In the genomic region with DNA sequence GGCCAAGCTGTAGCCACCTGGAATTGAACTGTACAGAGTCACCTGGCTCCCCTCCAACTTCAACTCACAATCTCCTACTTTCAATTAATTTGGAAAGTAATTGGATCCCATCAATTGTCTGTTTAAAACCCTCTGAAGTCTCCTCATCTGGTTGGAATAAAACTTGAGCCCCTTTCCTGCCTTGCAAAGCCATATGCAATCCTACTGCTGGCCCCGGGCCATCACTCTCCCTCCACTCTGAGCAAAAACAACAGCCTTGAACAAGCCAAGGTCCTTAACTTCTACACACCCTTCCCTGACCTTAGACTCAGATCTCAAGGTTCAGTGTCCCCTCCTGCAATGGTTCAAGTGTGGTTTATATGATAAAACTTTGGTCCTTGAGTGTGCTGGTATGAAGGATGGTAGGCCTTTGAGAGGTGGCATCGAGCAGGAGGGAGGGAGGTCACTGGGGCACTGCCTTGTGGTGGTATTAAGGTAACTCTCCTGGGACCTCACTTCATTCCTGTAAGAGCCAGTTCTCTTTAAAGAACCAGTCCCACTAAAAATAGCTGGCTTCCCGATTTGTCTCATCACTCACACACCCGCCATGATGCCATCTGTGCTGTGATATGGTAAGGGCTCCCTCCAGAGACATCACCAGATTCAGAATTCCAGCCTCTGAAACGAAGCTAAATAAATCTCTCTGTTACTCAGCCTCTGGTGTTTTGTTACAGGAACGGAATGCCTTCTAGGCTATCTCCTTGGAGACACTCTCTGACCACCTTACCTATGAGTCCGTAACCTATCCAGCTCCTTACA, we compare ENCODE assay signal across 8 mouse cellular contexts.
DNase-seq lines count a peak whose midpoint lies in the region; ATAC-seq and TF ChIP-seq lines count a peak whose summit lies in the region.

No protein-coding gene starts in this region.

- H3K4me3 ChIP-seq in gastrocnemius, adult 2 months = no peak overlapping the region
- no peak overlapping the region for H3K4me3 ChIP-seq in midbrain, embryonic 11.5 days (ENCODE audit: low read depth, low read length)
- H3K4me3 ChIP-seq in midbrain, postnatal 0 days (ENCODE audit: low read depth, low read length) = no peak overlapping the region
- no peak overlapping the region for H3K4me3 ChIP-seq in hindbrain, embryonic 12.5 days

- H3K4me2 ChIP-seq in midbrain, embryonic 11.5 days = no peak overlapping the region
- no peak overlapping the region for H3K4me2 ChIP-seq in midbrain, postnatal 0 days (ENCODE audit: low read depth, low read length, poor library complexity, severe bottlenecking)
- H3K4me2 ChIP-seq in hindbrain, embryonic 12.5 days (replicated peaks) = no peak overlapping the region

- H3K36me3 ChIP-seq in midbrain, embryonic 11.5 days (ENCODE audit: control insufficient read depth, insufficient read depth, low read length) = no peaks in the 10 kb centered on the region
- no peaks in the 10 kb centered on the region for H3K36me3 ChIP-seq in midbrain, postnatal 0 days (ENCODE audit: insufficient read depth, low read length)
- no peaks in the 10 kb centered on the region for H3K36me3 ChIP-seq in hindbrain, embryonic 12.5 days

- no peaks in the 10 kb centered on the region for H3K9me3 ChIP-seq in midbrain, embryonic 11.5 days (ENCODE audit: control insufficient read depth, low read length)
- H3K9me3 ChIP-seq in midbrain, postnatal 0 days (ENCODE audit: low read length) = no peaks in the 10 kb centered on the region
- no peaks in the 10 kb centered on the region for H3K9me3 ChIP-seq in hindbrain, embryonic 12.5 days (replicated peaks)

- WGBS in midbrain, embryonic 11.5 days = 86% methylated on average over 7 of the region's 7 CpGs
- 82% methylated on average over 7 of the region's 7 CpGs for WGBS in midbrain, postnatal 0 days
- 73% methylated on average over 7 of the region's 7 CpGs for WGBS in hindbrain, embryonic 12.5 days

- H3K4me1 ChIP-seq in midbrain, embryonic 11.5 days (ENCODE audit: control insufficient read depth, insufficient read depth, low read length) = no peaks in the 10 kb centered on the region; the same call in 1 of the 2 replicates
- no peaks in the 10 kb centered on the region for H3K4me1 ChIP-seq in midbrain, postnatal 0 days (ENCODE audit: insufficient read depth, low read length)
- H3K4me1 ChIP-seq in hindbrain, embryonic 12.5 days = peaks cover 22% of the 10 kb centered on the region

- intact Hi-C loops in gastrocnemius, adult 2 months (cut with DNase I) = no loop called here

- peak overlapping the region; percentile 43; the same call in 1 of the 2 replicates for H3K27ac ChIP-seq in gastrocnemius, adult 2 months
- H3K27ac ChIP-seq in midbrain, embryonic 11.5 days (ENCODE audit: low read depth, low read length) = no peak overlapping the region
- no peak overlapping the region for H3K27ac ChIP-seq in midbrain, postnatal 0 days (ENCODE audit: low read depth, low read length)
- no peak overlapping the region for H3K27ac ChIP-seq in hindbrain, embryonic 12.5 days

- H3K27me3 ChIP-seq in midbrain, embryonic 11.5 days (ENCODE audit: control insufficient read depth, insufficient read depth, low read length) = no peaks in the 10 kb centered on the region
- no peaks in the 10 kb centered on the region for H3K27me3 ChIP-seq in midbrain, postnatal 0 days (ENCODE audit: insufficient read depth, low read length)
- no peaks in the 10 kb centered on the region for H3K27me3 ChIP-seq in hindbrain, embryonic 12.5 days

- TF ChIP-seq CTCF in gastrocnemius, adult 2 months (IDR thresholded peaks at IDR 0.05) = no peak
- no peak for TF ChIP-seq CTCF in midbrain, postnatal 0 days (IDR thresholded peaks at IDR 0.05)

- H3K9ac ChIP-seq in midbrain, embryonic 11.5 days (ENCODE audit: low read length) = no peak overlapping the region
- H3K9ac ChIP-seq in midbrain, postnatal 0 days (replicated peaks; ENCODE audit: low read length, poor library complexity, severe bottlenecking) = no peak overlapping the region
- H3K9ac ChIP-seq in hindbrain, embryonic 12.5 days = no peak overlapping the region

- DNase-seq in gastrocnemius, adult 2 months = no peak
- no peak for DNase-seq in gastrocnemius, postnatal 10 days
- DNase-seq in midbrain, embryonic 11.5 days (ENCODE audit: low spot score, missing footprints) = peak; percentile 49
- no peak for DNase-seq in midbrain, postnatal 0 days (ENCODE audit: low spot score)
- peak; percentile 70 to 79 for DNase-seq in cerebellum, postnatal 25 days
- DNase-seq in right cerebral cortex, postnatal 25 days = peak; percentile 60

- ATAC-seq in midbrain, embryonic 11.5 days (ENCODE audit: low FRiP score) = no peak
- ATAC-seq in midbrain, postnatal 0 days (ENCODE audit: low FRiP score) = no peak
- no peak for ATAC-seq in hindbrain, embryonic 12.5 days (ENCODE audit: low FRiP score)
- ATAC-seq in granulocyte monocyte progenitor cell, adult 5-6 weeks (replicated peaks; ENCODE audit: poor library complexity, severe bottlenecking) = no peak

Comparison
In these comparisons a context has a peak if more than half of its experiments do, and no peak if none do; other contexts are left out.
1. DNase-seq: peak in midbrain, embryonic 11.5 days (single experiment), cerebellum, postnatal 25 days (2 of 2) and right cerebral cortex, postnatal 25 days (single experiment); none in gastrocnemius, adult 2 months (single experiment), gastrocnemius, postnatal 10 days (single experiment) and midbrain, postnatal 0 days (single experiment).